Mouse (Mus musculus): ENCODE measurements around the gene Tnfrsf14. TPM values are rescaled to one million over a fixed set of nuclear protein-coding genes. Genes with fewer than 3 reads are reported as not detected.

Tnfrsf14 gene
- not detected for polyA plus RNA-seq (2014; fragmentation: Illumina TruSeq; extraction: RNeasy Lipid Tissue Mini Kit (QIAGEN cat#74804); ENCODE audit: low read depth, low replicate concordance)

GRCm38 (mm10) chr4:154928395-154929087 is at the start of gene Tnfrsf14:
Gene Tnfrsf14 (minus strand): TSS chr4:154928563.

GRCm38 (mm10) chr4:154963901-154964580 is 35.7 kb upstream of the Tnfrsf14 start, which contains the start of gene Pank4:
Gene Pank4 (plus strand): TSS chr4:154964123.

DNA sequence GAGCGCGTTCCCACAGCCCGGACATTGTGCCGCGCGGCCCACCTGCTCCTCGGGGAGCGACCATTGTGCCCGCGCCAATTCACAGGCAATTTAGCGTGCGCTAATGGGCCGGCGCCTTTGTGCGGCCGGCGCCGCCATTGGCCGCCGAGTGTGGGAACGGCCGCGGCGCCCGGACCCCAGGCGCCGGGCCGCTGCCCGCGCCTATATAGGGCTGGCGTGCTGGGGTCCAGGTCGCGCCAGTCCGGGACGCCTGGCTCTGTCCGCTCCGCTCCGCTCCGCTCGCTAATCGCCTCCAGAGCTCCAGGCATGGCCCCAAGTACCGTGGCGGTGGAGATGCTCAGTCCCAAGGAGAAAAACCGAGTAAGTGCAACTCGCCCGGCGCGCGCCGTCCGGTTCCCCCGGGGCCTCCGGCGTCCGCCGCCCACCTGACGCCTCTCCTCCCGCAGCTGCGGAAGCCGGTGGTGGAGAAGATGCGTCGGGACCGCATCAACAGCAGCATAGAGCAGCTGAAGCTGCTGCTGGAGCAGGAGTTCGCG is 32.4 kb upstream of the Tnfrsf14 start, which contains the start of gene Hes5:
Gene Hes5 (plus strand): TSS at position 234 of the 536 bp plus-strand sequence.

GRCm38 (mm10) chr4:154898506-154899446 is 29.6 kb downstream of the Tnfrsf14 start, which contains the start of gene Fam213b:
Gene Fam213b (minus strand): TSS chr4:154899135.

Other genes with a start within 250 kb of the Tnfrsf14 start
- not detected for gene Ttc34, start 91.1 kb downstream of the Tnfrsf14 start, polyA plus RNA-seq (2014; fragmentation: Illumina TruSeq; extraction: RNeasy Lipid Tissue Mini Kit (QIAGEN cat#74804); ENCODE audit: low read depth, low replicate concordance)
- gene Mmel1, start 59.0 kb downstream of the Tnfrsf14 start, polyA plus RNA-seq (2014; fragmentation: Illumina TruSeq; extraction: RNeasy Lipid Tissue Mini Kit (QIAGEN cat#74804); ENCODE audit: low read depth, low replicate concordance), result not detected
- gene Fam213b, start 29.4 kb downstream of the Tnfrsf14 start, polyA plus RNA-seq (2014; fragmentation: Illumina TruSeq; extraction: RNeasy Lipid Tissue Mini Kit (QIAGEN cat#74804); ENCODE audit: low read depth, low replicate concordance), result 1.5 TPM
- not detected for gene Hes5, start 32.4 kb upstream of the Tnfrsf14 start, polyA plus RNA-seq (2014; fragmentation: Illumina TruSeq; extraction: RNeasy Lipid Tissue Mini Kit (QIAGEN cat#74804); ENCODE audit: low read depth, low replicate concordance)
- 3.4 TPM for gene Pank4, start 35.6 kb upstream of the Tnfrsf14 start, polyA plus RNA-seq (2014; fragmentation: Illumina TruSeq; extraction: RNeasy Lipid Tissue Mini Kit (QIAGEN cat#74804); ENCODE audit: low read depth, low replicate concordance)
- not detected for gene Plch2, start 128.2 kb upstream of the Tnfrsf14 start, polyA plus RNA-seq (2014; fragmentation: Illumina TruSeq; extraction: RNeasy Lipid Tissue Mini Kit (QIAGEN cat#74804); ENCODE audit: low read depth, low replicate concordance)
- 3.3 TPM for gene Pex10, start 138.5 kb upstream of the Tnfrsf14 start, polyA plus RNA-seq (2014; fragmentation: Illumina TruSeq; extraction: RNeasy Lipid Tissue Mini Kit (QIAGEN cat#74804); ENCODE audit: low read depth, low replicate concordance)
- 312 TPM for gene Rer1, start 157.8 kb upstream of the Tnfrsf14 start, polyA plus RNA-seq (2014; fragmentation: Illumina TruSeq; extraction: RNeasy Lipid Tissue Mini Kit (QIAGEN cat#74804); ENCODE audit: low read depth, low replicate concordance)
- 0.85 TPM for gene Morn1, start 158.0 kb upstream of the Tnfrsf14 start, polyA plus RNA-seq (2014; fragmentation: Illumina TruSeq; extraction: RNeasy Lipid Tissue Mini Kit (QIAGEN cat#74804); ENCODE audit: low read depth, low replicate concordance)

All from kidney, adult 10 weeks (tissue).